Comparison of ENCODE assay signal across 11 mouse cellular contexts in the genomic region with DNA sequence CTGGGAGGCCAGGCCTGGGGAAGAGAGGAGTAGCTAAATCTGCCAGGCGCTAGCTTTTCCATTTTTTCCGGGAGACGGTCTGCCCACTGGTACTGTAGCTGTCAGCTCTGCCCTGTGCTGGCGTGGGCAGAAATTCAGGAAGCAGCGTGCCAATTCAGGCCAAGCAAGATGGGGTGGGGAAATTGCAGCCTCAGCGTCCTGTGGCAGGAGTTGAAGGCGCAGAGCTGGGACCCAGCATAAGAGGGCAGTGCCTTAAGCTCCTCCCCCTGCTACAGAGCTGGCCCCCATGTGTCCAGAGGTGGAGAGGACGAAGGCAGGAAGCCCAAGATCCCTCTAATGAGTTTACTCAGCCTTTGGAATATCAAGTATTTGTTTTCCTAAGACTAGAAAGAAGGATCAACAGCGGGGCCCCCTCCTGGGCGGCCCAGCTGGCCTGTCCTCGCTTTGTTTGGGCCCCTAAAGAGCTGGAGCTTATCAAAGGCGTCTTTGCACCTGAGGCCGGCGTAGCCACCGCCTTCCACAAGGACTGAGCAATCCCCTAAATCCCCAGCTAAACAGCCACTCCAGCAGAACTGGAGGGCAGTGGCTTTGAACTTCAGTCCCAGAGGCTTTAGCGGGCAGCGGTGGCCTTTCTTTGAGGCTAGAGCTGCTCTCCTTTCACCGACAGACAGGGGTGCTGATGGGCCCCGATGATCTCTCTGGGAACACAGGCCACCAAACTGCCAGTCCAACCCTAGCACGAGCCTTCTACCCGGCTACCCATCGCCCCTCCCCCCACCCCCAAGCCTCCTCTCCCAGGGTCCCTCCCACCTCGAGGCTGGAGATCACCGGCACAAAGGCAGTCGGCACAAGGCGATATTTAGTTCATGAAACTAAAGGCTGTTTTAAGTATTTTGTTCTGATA.
DNase-seq lines count a peak whose midpoint lies in the region; ATAC-seq lines count a peak whose summit lies in the region.
"Had no signal": no experiment of that assay in that cellular context is flagged by ENCODE, and none has a peak within 500 bp of the region (broad histone marks: within the 10 kb centered on the region; RNA-seq: fewer than 3 reads in every experiment).

No protein-coding gene starts in this region.

- H3K4me1 ChIP-seq in embryonic facial prominence, embryonic 11.5 days (ENCODE audit: control insufficient read depth, insufficient read depth, low read length) = no peaks in the 10 kb centered on the region; the same call in none of the 2 replicates
- peaks cover 21% of the 10 kb centered on the region for H3K4me1 ChIP-seq in midbrain, embryonic 11.5 days (ENCODE audit: control insufficient read depth, insufficient read depth, low read length)

- H3K27me3 ChIP-seq in embryonic facial prominence, embryonic 11.5 days (ENCODE audit: control insufficient read depth, insufficient read depth, low read length) = 0 out of 2 replicates have a peak, but pooled peaks cover 2% of the 10 kb centered on the region
- no peaks in the 10 kb centered on the region; the same call in 1 of the 2 replicates for H3K27me3 ChIP-seq in midbrain, embryonic 11.5 days (ENCODE audit: control insufficient read depth, insufficient read depth, low read length)
- H3K27me3 ChIP-seq: CH12.LX had no signal

- DNase-seq in frontal cortex, postnatal 36 days (ENCODE audit: low spot score in 2 of 2) = peak; percentile 23 to 28
- DNase-seq in frontal cortex, postnatal 10 days (ENCODE audit: low spot score in 2 of 2) = no peak
- DNase-seq in ES-CJ7 (ENCODE audit: low read depth, low spot score) (peak; percentile 31), MN1 (ENCODE audit: low spot score) (no peak)
- peak; percentile 12 for DNase-seq in embryonic facial prominence, embryonic 11.5 days (ENCODE audit: low spot score)
- DNase-seq in midbrain, embryonic 11.5 days (ENCODE audit: low spot score, missing footprints) = peak; percentile 91
- DNase-seq in spleen, adult 12 weeks (ENCODE audit: low spot score) = no peak
- DNase-seq in spleen, postnatal 36 days (ENCODE audit: low spot score in 2 of 2) = no peak
- DNase-seq: heart, postnatal 14 days; layer of hippocampus, postnatal 36 days had no signal

- no peak for ATAC-seq in embryonic facial prominence, embryonic 11.5 days (replicated peaks; ENCODE audit: insufficient number of reproducible peaks, low FRiP score, low TSS enrichment, low read depth)
- peak; percentile 85 for ATAC-seq in midbrain, embryonic 11.5 days (ENCODE audit: low FRiP score)

- no peaks in the 10 kb centered on the region for H3K9me3 ChIP-seq in embryonic facial prominence, embryonic 11.5 days (replicated peaks; ENCODE audit: control insufficient read depth, low read length)
- H3K9me3 ChIP-seq in midbrain, embryonic 11.5 days (ENCODE audit: control insufficient read depth, low read length) = no peaks in the 10 kb centered on the region

- H3K36me3 ChIP-seq in embryonic facial prominence, embryonic 11.5 days (replicated peaks; ENCODE audit: control insufficient read depth, insufficient read depth, low read depth, low read length) = no peaks in the 10 kb centered on the region
- no peaks in the 10 kb centered on the region for H3K36me3 ChIP-seq in midbrain, embryonic 11.5 days (ENCODE audit: control insufficient read depth, insufficient read depth, low read length)

- no peak overlapping the region for H3K27ac ChIP-seq in embryonic facial prominence, embryonic 11.5 days (replicated peaks; ENCODE audit: low read depth, low read length)
- H3K27ac ChIP-seq in midbrain, embryonic 11.5 days (ENCODE audit: low read depth, low read length) = peak overlapping the region; percentile 69

- no peak overlapping the region for H3K9ac ChIP-seq in embryonic facial prominence, embryonic 11.5 days (replicated peaks; ENCODE audit: low read length)
- H3K9ac ChIP-seq in midbrain, embryonic 11.5 days (ENCODE audit: low read length) = peak overlapping the region; percentile 4

- no peak overlapping the region for H3K4me3 ChIP-seq in embryonic facial prominence, embryonic 11.5 days (ENCODE audit: low read depth, low read length)
- H3K4me3 ChIP-seq in midbrain, embryonic 11.5 days (ENCODE audit: low read depth, low read length) = no peak overlapping the region

- WGBS in embryonic facial prominence, embryonic 11.5 days = 10% methylated on average over 26 of the region's 26 CpGs
- 7% methylated on average over 25 of the region's 26 CpGs for WGBS in midbrain, embryonic 11.5 days

- no peak overlapping the region for H3K4me2 ChIP-seq in embryonic facial prominence, embryonic 11.5 days (ENCODE audit: low read depth, low read length)
- H3K4me2 ChIP-seq in midbrain, embryonic 11.5 days = peak overlapping the region; percentile 2; the same call in 1 of the 2 replicates

Comparison
In these comparisons a context has a peak if more than half of its experiments do, and no peak if none do; other contexts are left out.
1. DNase-seq: peak in frontal cortex, postnatal 36 days (2 of 2), ES-CJ7 (single experiment), embryonic facial prominence, embryonic 11.5 days (single experiment) and midbrain, embryonic 11.5 days (single experiment); none in frontal cortex, postnatal 10 days (0 of 2), spleen, adult 12 weeks (single experiment), spleen, postnatal 36 days (0 of 2) and MN1 (single experiment).